Mouse (Mus musculus): ENCODE measurements around the gene Glt1d1. TPM values are rescaled to one million over a fixed set of nuclear protein-coding genes. Genes with fewer than 3 reads are reported as not detected.

Glt1d1 gene
- polyA plus RNA-seq, 2 experiments: 0.47 to 1.5 TPM

DNA sequence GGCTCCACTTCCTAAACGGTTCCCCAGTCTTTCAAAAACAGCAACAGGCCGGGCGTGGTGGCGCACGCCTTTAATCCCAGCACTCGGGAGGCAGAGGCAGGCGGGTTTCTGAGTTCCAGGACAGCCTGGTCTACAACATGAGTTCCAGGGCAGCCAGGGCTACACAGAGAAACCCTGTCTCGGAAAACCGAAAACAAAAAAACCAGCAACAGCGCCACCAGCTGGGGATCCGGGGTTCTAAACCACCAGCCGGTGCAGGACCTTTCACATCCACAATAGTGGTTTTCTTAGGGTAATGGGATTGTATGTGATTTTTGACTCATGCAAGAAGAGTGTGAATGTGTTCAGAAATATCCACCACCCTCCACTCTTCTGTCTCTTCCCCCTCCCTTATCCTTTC lies 4.8 kb upstream of the Glt1d1 start:
- TF ChIP-seq POLR2A (IDR thresholded peaks at IDR 0.05; ENCODE audit: borderline replicate concordance, extremely low read depth, insufficient read depth, insufficient read length): no peak
- Histone ChIP-seq H3K4me1 (ENCODE audit: control insufficient read depth, insufficient read depth, low read length) (peaks cover 2% of the 10 kb centered on the region; the same call in 1 of the 2 replicates), H3K27ac (replicated peaks; ENCODE audit: low read depth, low read length) (no peak overlapping the region), H3K36me3 (ENCODE audit: control insufficient read depth, insufficient read depth, low read length) (no peaks in the 10 kb centered on the region), H3K4me3 (replicated peaks; ENCODE audit: low read length) (no peak overlapping the region), H3K27me3 (ENCODE audit: control insufficient read depth, insufficient read depth, low read length) (no peaks in the 10 kb centered on the region), H3K9ac (ENCODE audit: low read depth, low read length, severe bottlenecking) (no peak overlapping the region), H3K9me3 (ENCODE audit: control insufficient read depth, low read length) (no peaks in the 10 kb centered on the region), H3K4me2 (replicated peaks; ENCODE audit: low read depth, low read length, severe bottlenecking) (no peak overlapping the region)
- ATAC-seq (ENCODE audit: low FRiP score, low read depth) (no peak), DNase-seq (ENCODE audit: low spot score) (no peak)
- WGBS: 86% methylated on average over 12 of the region's 12 CpGs

DNA sequence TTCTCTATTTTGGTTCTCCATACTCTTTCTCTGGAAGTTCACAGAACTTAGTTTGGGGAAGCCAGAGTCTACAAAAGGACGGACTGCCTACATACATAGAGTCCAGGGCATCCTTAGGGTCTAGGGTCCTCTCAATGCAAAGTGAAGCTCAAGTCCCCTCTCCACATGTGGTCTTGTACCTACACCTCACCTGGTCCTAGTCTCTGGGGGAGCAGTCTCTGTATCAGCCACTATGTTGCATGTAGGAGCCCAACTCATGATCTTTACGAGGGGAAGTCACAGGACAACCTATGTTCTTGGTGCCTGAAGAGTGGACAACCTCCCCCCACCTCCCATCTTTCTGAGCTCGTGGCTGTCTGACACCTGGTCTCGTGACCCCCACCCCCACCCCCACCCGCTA lies 391 bp upstream of the Glt1d1 start:
- 11% methylated on average over 5 of the region's 5 CpGs for WGBS
- H3K36me3 ChIP-seq (ENCODE audit: control insufficient read depth, insufficient read depth, low read length): no peaks in the 10 kb centered on the region
- H3K9me3 ChIP-seq (ENCODE audit: control insufficient read depth, low read length): no peaks in the 10 kb centered on the region

DNA sequence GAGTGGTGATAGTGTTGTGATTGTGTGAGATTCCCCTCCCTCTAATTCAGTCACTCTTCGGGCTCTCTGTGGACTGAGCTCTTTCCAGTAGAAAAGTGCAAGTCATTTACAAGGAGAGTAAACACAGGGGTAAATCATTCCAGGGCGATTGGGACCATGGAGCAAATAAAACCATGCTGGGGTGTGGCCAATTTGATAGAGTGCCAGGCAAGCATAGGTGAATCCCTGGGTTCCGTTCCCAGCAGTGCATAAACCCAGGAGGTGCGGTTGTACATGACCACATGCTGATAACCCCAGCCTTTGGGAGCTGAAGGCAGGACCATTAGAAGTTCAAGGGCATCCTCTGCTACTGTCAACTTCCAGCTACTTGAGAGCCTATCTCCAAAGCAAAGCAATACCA lies 1.1 kb downstream of the Glt1d1 start:
- Histone ChIP-seq H3K4me1 (ENCODE audit: control insufficient read depth, insufficient read depth, low read length) (peaks cover 4% of the 10 kb centered on the region; the same call in 1 of the 2 replicates), H3K27ac (replicated peaks; ENCODE audit: low read depth, low read length) (no peak overlapping the region), H3K4me2 (replicated peaks; ENCODE audit: low read depth, low read length, severe bottlenecking) (peak overlapping the region; percentile 95; the same call in 1 of the 2 replicates), H3K27me3 (ENCODE audit: control insufficient read depth, insufficient read depth, low read length) (no peaks in the 10 kb centered on the region), H3K4me3 (replicated peaks; ENCODE audit: low read length) (peak overlapping the region; percentile 46; the same call in 1 of the 2 replicates), H3K36me3 (ENCODE audit: control insufficient read depth, insufficient read depth, low read length) (no peaks in the 10 kb centered on the region), H3K9me3 (ENCODE audit: control insufficient read depth, low read length) (no peaks in the 10 kb centered on the region), H3K9ac (ENCODE audit: low read depth, low read length, severe bottlenecking) (no peak overlapping the region)
- 21% methylated on average over 4 of the region's 4 CpGs for WGBS
- ATAC-seq (ENCODE audit: low FRiP score, low read depth) (no peak), DNase-seq (ENCODE audit: low spot score) (no peak)
- no peak for TF ChIP-seq POLR2A (IDR thresholded peaks at IDR 0.05; ENCODE audit: borderline replicate concordance, extremely low read depth, insufficient read depth, insufficient read length)

More for the DNA sequence above, 391 bp upstream of the Glt1d1 start:
- Histone ChIP-seq H3K9ac (ENCODE audit: low read depth, low read length, severe bottlenecking) (peak overlapping the region; percentile 66), H3K27me3 (ENCODE audit: control insufficient read depth, insufficient read depth, low read length) (no peaks in the 10 kb centered on the region), H3K4me2 (replicated peaks; ENCODE audit: low read depth, low read length, severe bottlenecking) (peak overlapping the region; percentile 95), H3K4me3 (replicated peaks; ENCODE audit: low read length) (peak overlapping the region; percentile 46; the same call in 1 of the 2 replicates), H3K27ac (replicated peaks; ENCODE audit: low read depth, low read length) (no peak overlapping the region), H3K4me1 (ENCODE audit: control insufficient read depth, insufficient read depth, low read length) (peaks cover 4% of the 10 kb centered on the region; the same call in 1 of the 2 replicates)
- DNase-seq (ENCODE audit: low spot score) (no peak), ATAC-seq (ENCODE audit: low FRiP score, low read depth) (no peak)
- no peak for TF ChIP-seq POLR2A (IDR thresholded peaks at IDR 0.05; ENCODE audit: borderline replicate concordance, extremely low read depth, insufficient read depth, insufficient read length)

DNA sequence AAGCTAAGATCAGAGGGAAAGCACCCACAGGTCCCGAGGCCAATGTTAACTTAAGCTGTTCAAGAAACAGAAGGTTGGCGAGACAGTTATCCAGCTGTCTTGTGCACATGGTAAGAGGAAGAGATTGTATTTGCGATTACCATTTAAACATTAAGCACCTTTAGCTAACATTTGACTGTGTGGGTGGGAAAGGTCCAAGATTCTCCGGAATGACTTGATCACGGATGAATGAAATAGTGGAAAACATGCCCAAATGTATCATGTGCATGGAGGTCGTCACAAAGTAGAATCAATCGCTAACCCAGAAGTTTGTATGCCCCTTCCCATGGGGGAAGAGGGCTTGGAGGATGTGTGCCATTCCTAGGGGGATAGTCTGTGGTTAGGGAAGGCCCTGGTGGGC lies 1.6 kb downstream of the Glt1d1 start:
- Histone ChIP-seq H3K27ac (replicated peaks; ENCODE audit: low read depth, low read length) (no peak overlapping the region), H3K4me1 (ENCODE audit: control insufficient read depth, insufficient read depth, low read length) (peaks cover 4% of the 10 kb centered on the region; the same call in 1 of the 2 replicates), H3K4me3 (replicated peaks; ENCODE audit: low read length) (no peak overlapping the region), H3K9ac (ENCODE audit: low read depth, low read length, severe bottlenecking) (no peak overlapping the region), H3K27me3 (ENCODE audit: control insufficient read depth, insufficient read depth, low read length) (no peaks in the 10 kb centered on the region), H3K9me3 (ENCODE audit: control insufficient read depth, low read length) (no peaks in the 10 kb centered on the region), H3K36me3 (ENCODE audit: control insufficient read depth, insufficient read depth, low read length) (no peaks in the 10 kb centered on the region), H3K4me2 (replicated peaks; ENCODE audit: low read depth, low read length, severe bottlenecking) (no peak overlapping the region)
- DNase-seq (ENCODE audit: low spot score) (no peak), ATAC-seq (ENCODE audit: low FRiP score, low read depth) (no peak)
- TF ChIP-seq POLR2A (IDR thresholded peaks at IDR 0.05; ENCODE audit: borderline replicate concordance, extremely low read depth, insufficient read depth, insufficient read length): no peak
- WGBS: 86% methylated on average over 7 of the region's 7 CpGs

DNA sequence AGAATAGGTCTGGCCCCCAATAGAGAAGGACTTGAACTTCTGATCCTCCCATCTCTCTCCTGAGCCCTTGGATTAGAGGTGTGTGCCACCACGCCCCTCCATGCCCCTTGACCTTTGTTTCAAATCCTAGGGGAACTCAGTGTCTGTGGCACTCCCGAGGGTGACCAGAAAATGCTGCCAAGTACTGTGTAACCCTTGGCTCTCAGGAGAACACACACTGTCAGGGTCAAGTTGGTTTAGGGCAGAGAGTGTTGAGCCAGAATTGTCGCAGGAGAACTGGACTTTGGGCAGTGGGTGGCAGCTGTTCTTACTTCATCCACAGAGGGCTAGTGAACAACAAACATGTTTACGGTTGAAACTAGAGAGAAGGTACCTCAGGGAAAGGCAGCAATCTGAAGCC lies 5.6 kb downstream of the Glt1d1 start:
- no peak overlapping the region for H3K9ac ChIP-seq (ENCODE audit: low read depth, low read length, severe bottlenecking)
- no peak for DNase-seq (ENCODE audit: low spot score)
- no peak overlapping the region for H3K4me3 ChIP-seq (replicated peaks; ENCODE audit: low read length)
- 67% methylated on average over 4 of the region's 4 CpGs for WGBS
- H3K9me3 ChIP-seq (ENCODE audit: control insufficient read depth, low read length): peaks cover 4% of the 10 kb centered on the region; the same call in 1 of the 2 replicates
- H3K36me3 ChIP-seq (ENCODE audit: control insufficient read depth, insufficient read depth, low read length): no peaks in the 10 kb centered on the region
- no peak for TF ChIP-seq POLR2A (IDR thresholded peaks at IDR 0.05; ENCODE audit: borderline replicate concordance, extremely low read depth, insufficient read depth, insufficient read length)
- H3K27me3 ChIP-seq (ENCODE audit: control insufficient read depth, insufficient read depth, low read length): no peaks in the 10 kb centered on the region
- ATAC-seq (ENCODE audit: low FRiP score, low read depth): no peak
- H3K4me1 ChIP-seq (ENCODE audit: control insufficient read depth, insufficient read depth, low read length): no peaks in the 10 kb centered on the region
- H3K27ac ChIP-seq (replicated peaks; ENCODE audit: low read depth, low read length): no peak overlapping the region
- no peak overlapping the region for H3K4me2 ChIP-seq (replicated peaks; ENCODE audit: low read depth, low read length, severe bottlenecking)

DNA sequence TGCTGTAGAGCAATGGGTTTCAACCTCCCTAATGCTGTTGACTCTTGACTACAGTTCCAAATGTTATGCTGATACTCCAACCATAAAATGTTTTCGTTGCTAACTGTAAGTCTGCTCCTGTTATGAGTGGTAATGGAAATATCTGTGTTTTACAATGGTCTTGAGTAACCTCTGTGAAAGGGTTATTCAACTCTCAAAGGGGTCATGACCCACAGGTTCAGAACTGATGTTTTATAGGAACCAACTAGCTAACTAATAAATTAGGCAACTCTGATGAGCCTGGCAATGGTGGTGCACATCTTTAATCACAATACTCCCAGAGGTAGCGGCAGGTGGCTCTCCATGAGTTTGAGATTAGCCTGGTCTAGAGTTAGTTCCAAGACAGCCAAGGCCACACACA lies 6.1 kb downstream of the Glt1d1 start:
- WGBS: 73% methylated on average over 2 of the region's 2 CpGs
- Histone ChIP-seq H3K9me3 (ENCODE audit: control insufficient read depth, low read length) (peaks cover 4% of the 10 kb centered on the region; the same call in 1 of the 2 replicates), H3K4me3 (replicated peaks; ENCODE audit: low read length) (no peak overlapping the region), H3K4me2 (replicated peaks; ENCODE audit: low read depth, low read length, severe bottlenecking) (no peak overlapping the region), H3K27me3 (ENCODE audit: control insufficient read depth, insufficient read depth, low read length) (no peaks in the 10 kb centered on the region), H3K27ac (replicated peaks; ENCODE audit: low read depth, low read length) (no peak overlapping the region), H3K36me3 (ENCODE audit: control insufficient read depth, insufficient read depth, low read length) (no peaks in the 10 kb centered on the region), H3K9ac (ENCODE audit: low read depth, low read length, severe bottlenecking) (no peak overlapping the region), H3K4me1 (ENCODE audit: control insufficient read depth, insufficient read depth, low read length) (no peaks in the 10 kb centered on the region)
- no peak for DNase-seq (ENCODE audit: low spot score)
- ATAC-seq (ENCODE audit: low FRiP score, low read depth): no peak
- no peak for TF ChIP-seq POLR2A (IDR thresholded peaks at IDR 0.05; ENCODE audit: borderline replicate concordance, extremely low read depth, insufficient read depth, insufficient read length)

Data from limb, embryonic 14.5 days (tissue).